Mouse (Mus musculus) frontal cortex, adult (tissue): ENCODE measurements around the gene Olfr628.
"Not testable (repeated sequence)": the region's sequence is repeated elsewhere in the genome, so short reads cannot be mapped to it uniquely, and the experiment has no call there.

Experiments
- ATAC-seq: cut with Nextera tagmentation; 2 replicates; pipeline ENCODE4 v1.9.2; 2017; ENCODE audit warnings: mild to moderate bottlenecking, moderate library complexity, mixed read lengths; ENCODE audit not compliant: low TSS enrichment

Olfr628 gene

DNA sequence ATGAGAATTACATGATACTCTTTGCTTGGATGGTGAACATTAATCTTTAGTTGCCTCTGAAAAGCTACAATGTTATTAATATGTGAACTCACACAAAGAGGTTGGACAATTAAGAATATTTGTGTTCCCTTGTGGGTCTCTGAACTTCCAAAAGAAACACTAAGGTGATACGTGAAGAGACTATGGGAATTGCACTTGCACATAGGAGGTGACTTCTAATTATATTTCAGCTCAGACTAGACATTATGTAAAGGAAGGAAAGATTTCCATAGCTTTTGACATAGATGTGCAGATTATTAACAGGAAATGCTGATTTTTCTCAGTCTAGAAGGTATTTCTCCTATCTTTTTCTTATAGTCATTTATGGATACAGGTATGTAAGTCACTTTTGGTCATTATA lies at the start of gene Olfr628:
Olfr628 (plus strand) TSS at position 301 of the 400 bp plus-strand sequence.
- ATAC-seq, result no peak

DNA sequence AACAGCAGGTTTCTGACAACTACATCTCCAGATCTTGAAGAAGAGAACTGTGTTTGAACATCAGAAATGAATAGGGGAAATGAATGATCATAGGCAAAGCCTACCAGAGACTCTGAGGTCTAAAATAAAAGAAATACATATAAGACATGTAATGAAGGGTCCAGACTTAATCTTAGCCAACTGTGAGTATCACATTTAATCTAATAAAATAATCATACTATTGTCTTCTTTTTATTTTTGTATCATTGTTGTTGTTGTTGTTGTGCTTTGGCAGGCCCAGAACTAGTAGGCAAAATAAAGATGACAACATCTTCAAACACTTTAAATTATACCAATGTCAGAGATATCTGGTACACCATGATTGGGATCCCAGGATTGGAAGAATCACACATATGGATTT lies 47.8 kb upstream of the Olfr628 start, which contains the start of gene Olfr625-ps1:
Olfr625-ps1 (plus strand) TSS at position 301 of the 400 bp plus-strand sequence.
- no peak for ATAC-seq

DNA sequence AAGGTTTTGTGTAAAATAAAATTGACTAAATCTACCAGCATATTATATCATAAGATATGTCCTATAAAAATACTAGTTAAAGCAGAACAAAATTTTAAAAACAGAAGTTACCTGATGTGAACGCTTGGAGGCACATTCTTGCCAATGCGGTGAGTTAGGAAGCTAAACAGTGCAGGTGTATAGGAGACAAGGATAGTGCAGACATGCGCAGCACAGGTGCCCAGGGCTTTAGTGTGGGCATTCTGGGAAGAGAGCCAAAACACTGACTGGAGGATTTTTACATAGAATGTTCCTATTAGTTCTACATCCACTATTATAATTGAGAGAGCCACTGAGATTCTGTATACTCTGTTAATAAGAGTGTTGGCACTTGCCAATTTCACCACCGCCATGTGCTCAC lies 30.7 kb upstream of the Olfr628 start:
- no peak for ATAC-seq

DNA sequence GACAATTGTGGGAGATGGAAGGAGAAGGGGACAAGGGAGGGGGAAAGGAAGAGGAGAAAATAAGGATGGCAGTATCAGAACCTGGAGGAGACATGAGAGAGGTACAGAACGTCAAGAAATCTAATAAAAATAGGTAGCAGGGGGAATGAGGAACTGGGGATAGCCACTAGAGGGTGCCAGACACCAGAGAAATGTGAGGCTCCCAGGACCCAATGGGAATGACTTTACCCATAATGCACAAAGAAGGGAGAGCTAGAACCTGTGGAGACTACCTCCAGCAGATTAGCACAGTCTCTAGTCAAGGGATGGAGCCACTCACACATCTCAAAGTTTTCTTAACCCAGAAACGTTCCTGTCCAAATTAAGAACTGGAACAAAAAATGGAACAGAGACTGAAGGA lies 18.1 kb upstream of the Olfr628 start:
- ATAC-seq, result no peak

DNA sequence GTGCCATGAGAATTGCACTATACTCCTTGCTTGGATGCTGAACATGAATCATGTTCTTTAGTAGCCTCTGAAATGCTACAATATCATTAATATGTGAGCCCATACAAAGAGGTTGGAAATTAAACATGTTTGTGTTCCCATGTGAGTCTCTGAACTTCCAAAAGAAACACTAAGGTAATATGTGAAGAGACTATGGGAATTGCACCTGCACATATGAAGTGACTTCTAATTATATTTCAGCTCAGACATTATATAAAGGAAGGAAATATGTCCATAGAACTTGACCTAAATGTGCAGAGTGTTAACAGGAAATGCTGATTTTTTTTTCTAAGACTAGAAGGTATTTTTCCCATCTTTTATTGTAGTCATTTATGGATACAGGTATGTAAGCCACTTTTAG lies 15.8 kb upstream of the Olfr628 start, which contains the start of gene Olfr243:
Olfr243 (plus strand) TSS at position 301 of the 400 bp plus-strand sequence.
- no peak for ATAC-seq

DNA sequence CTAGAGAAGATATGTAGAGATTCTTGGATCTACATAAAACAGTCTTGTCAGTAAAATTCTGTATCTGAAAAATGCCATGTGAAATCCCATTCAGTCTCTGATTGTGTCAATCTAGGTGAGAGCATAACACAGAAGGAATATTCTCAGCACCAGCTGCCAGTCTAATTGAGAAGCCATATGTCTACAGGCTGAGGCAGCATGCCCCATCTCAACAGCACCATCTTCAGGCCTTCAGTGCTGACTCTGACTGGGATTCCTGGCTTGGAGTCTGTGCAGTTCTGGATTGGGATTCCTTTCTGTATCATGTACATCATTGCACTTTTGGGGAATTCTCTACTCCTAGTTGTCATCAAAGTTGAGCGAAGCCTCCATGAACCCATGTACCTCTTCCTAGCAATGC lies 13.8 kb upstream of the Olfr628 start:
- ATAC-seq, result peak; percentile 52; the same call in 1 of the 2 replicates

DNA sequence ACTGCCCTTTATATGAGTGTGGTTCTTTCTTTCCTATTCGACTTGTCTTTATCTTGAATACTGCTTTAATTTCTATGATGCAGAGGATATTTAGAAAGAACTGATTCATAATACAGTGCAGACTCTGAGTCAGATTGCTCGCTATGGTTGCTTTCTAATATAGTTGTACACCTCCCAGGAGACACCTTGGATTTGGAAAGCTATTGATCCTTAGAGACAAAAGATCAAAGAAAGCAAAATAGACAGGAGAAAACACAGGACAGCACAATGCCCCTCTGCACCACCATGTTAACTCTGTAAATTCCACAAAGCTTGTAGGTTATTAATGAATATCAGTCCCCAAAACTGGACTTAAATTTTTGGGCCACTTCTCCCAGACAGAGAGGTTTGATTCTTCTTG lies 14.7 kb downstream of the Olfr628 start, which contains the start of gene Olfr629:
Olfr629 (minus strand) TSS at position 101 of the 400 bp plus-strand sequence.
- no peak for ATAC-seq

DNA sequence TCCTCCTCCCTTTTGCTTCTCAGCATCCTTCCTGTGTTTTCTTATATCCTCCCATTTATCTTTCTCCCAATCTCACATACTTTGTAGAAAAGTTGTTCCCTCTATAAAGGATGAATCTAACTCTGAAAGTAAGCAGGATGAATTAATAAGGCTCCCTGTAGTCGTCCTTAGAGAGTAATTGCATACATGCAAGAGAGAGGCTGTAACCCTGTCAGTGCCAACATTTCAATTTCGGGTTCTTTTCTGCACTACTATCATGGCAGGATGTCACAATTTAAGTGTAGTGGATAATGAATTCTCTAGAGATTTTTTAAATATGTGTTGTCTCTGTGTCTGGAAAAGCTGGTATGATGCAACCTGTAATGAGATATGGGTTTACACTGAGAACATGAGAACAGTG lies 27.1 kb downstream of the Olfr628 start, which contains the start of gene Olfr630:
Olfr630 (minus strand) TSS at position 101 of the 400 bp plus-strand sequence.
- no peak for ATAC-seq

DNA sequence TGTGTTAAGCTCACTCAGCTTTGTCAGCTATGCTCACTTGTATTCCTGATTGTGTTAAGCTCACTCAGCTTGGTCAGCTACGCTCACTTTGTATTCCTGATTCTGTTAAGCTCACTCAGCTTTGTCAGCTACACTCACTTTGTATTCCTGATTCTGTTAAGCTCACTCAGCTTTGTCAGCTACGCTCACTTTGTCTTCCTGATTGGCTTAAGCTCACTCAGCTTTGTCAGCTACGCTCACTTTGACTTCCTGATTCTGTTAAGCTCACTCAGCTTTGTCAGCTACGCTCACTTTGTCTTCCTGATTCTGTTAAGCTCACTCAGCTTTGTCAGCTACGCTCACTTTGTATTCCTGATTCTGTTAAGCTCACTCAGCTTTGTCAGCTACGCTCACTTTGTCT lies 32.0 kb downstream of the Olfr628 start:
- ATAC-seq, result not testable (repeated sequence)

DNA sequence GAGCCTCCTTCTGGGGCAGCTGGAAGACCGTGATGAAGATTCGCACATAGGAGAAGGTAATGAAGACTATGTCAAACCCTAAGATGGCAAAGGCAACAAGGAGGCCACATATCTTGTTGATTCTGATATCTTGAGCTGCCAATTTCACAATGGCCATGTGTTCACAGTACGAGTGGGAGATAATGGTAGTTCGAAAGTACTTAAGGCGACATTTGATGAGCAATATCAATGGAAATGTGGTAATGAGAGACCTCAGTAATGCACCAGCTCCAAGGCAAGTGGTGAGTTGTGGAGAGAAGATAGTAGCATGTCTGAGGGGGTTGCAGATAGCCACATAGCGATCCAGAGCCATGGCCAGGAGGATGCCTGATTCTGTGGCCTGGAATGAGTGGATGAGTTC lies 37.5 kb downstream of the Olfr628 start:
- ATAC-seq, result not testable (repeated sequence)

DNA sequence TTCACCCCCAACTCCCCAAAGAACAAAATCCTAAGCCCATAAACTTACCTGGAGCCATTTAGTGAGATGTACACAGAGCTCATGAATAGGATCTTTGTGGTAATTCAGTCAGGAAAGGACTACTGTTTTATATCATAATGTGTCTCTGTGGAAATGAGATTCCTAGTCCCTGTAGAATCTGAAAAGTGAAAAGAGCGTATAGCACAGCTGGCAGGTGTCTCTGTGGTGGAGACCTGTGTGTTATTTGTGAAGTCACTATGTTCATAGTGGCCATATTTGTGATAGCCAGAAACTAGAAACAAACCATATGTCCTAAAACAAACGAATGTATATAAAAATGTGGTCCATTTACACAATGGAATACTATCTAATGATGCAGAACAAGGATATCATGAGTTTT lies 41.3 kb downstream of the Olfr628 start, which contains the start of gene Olfr69:
Olfr69 (minus strand) TSS at position 101 of the 400 bp plus-strand sequence.
- ATAC-seq, result no peak

DNA sequence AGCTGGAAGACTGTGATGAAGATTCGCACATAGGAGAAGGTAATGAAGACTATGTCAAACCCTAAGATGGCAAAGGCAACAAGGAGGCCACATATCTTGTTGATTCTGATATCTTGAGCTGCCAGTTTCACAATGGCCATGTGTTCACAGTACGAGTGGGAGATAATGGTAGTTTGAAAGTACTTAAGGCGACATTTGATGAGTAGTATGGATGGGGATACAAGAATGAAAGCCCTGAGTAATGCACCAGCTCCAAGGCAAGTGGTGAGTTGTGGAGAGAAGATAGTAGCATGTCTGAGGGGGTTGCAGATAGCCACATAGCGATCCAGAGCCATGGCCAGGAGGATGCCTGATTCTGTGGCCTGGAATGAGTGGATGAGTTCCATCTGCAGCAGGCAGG lies 47.5 kb downstream of the Olfr628 start:
- ATAC-seq, result not testable (repeated sequence)

DNA sequence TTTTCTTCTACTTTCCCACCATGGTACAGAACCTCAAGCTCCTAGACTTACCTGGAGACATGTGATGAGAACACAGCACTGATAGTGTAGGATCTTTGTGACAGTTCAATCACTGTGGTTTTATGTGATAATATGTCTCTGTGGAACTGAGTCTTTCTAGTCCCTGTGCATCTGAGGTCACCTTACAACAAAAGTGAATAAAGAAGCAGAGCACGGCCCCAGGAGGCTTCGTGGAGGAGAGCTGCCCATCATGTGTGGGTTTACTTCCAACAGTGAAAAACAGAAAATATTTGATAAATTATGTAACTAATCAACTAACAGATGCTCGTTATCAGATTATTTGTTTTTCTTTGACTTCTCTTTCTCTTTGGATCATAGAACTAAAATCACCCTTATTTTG lies 49.4 kb downstream of the Olfr628 start, which contains the start of gene Olfr68:
Olfr68 (minus strand) TSS at position 101 of the 400 bp plus-strand sequence.
- no peak for ATAC-seq
